Mouse (Mus musculus) kidney, adult 2 months (tissue): ENCODE results near the gene Prl2c3.

Experiments
- CTCF ChIP-seq: fragments of 200-500 bp; conservative IDR thresholded peaks from 2 replicates; pipeline ENCODE4 v1.5.1; 2011; ENCODE audit warnings: low read depth, mild to moderate bottlenecking, control low read depth, low read length, moderate library complexity, mixed read lengths; ENCODE audit not compliant: insufficient read depth, insufficient read length
- POLR2A ChIP-seq: fragments of 200-500 bp; IDR thresholded peaks from one replicate; pipeline ENCODE4 v1.6.1; 2011; ENCODE audit warnings: low read depth, low read length, control low read depth

DNA sequence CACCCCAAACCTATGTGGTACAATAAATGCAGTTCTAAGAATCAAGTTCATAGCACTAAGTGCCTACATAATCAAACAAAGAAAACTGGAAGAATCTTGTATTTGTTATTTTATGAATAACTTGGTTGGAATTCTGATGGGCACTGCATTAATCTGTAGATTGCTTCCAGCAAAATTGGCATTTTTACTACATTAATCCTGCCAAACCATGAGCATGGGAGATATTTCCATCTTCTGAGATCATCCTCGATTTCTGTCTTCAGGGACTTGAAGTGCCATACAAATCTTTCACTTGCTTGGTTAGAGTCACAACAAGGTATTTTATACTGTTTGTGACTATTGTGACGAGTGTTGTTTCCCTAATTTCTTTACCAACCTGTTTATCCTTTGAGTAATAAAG, 9.7 kb upstream of the Prl2c3 start:
- no peak for TF ChIP-seq CTCF
- no peak for TF ChIP-seq POLR2A
